Mouse (Mus musculus): ENCODE measurements at regions not wholly inside any gene's neighbourhood (a gene's known extent, or its start where the extent isn't known, plus 50 kb on each side); places are given as distances from the start of the nearest gene placed in this dataset.
A peak's percentile ranks its signal among the peaks of the same experiment; 100 is the strongest.

DNA sequence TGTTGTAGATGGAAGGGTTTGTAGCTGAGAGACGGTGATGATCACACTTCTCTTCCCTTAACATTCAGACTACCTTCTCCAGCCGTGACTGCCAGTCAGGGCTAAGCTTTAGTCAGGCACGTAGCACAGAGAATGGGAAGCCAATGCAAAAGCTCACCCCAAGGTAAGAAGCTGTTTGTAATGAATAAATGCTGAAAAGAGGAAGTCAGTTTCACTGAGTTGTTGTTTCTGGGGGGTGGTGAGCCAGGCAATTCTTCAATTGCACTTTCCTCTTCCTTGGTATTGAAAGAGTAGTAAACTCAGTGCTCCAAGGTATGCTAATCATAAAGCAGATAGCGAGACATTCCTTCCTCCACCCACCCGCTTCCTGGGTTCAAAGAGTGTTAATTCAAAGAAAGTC is 269.2 kb upstream of the Dab2 start:
- no peak for DNase-seq (ENCODE audit: low spot score)

DNA sequence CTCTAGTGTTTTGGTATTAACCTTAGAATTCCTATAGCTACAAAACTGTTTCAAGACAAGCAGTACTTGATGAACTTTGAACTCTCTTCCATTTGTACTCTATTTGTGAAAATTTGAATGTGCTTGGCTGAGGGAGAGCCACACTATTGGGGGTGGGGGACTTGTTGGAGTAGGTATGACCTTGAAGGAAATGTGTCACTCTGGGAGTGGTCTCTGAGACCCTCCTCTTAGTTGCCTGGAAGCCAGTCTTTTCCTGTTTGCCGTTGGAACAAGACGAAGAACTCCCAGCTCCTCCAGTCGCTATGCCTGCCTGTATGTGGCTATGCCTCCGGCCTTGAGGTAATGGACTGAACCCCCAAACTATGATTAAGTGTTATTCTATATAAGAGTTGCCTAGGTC is 265.4 kb upstream of the Dab2 start:
- DNase-seq (ENCODE audit: low spot score) = no peak

- DNase-seq (ENCODE audit: low spot score) = no peak
Measured at GRCm38 (mm10) chr15:6044511-6045256, 254.9 kb upstream of the Dab2 start.

GRCm38 (mm10) chr15:6055703-6056102 is 243.9 kb upstream of the Dab2 start:
- no peak for DNase-seq (ENCODE audit: low spot score)

GRCm38 (mm10) chr15:6056887-6057626 is 242.5 kb upstream of the Dab2 start:
- DNase-seq (ENCODE audit: low spot score) = no peak

GRCm38 (mm10) chr15:6059361-6059760 is 240.2 kb upstream of the Dab2 start:
- DNase-seq (ENCODE audit: low spot score) = no peak

GRCm38 (mm10) chr15:6059790-6060189 is 239.8 kb upstream of the Dab2 start:
- DNase-seq (ENCODE audit: low spot score) = peak; percentile 90

DNA sequence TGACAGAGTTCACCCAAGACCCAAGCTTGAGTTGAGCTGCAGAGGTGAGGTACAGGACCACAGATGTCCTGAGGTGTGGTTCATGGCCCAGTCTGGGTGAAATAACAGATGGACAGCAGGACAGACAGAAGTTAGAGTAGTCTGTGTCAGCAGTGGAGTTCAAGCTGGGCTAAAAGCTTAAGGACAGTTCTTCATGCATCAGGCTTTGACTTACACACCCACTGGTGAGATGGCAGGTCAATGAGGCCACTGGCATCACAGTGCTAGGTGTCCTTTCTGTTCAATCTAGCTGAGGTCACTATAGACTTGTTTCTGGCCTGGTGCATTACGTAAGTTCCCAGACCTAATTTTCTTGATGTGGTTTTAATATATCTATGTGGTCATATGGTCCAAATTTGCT is 238.9 kb upstream of the Dab2 start:
- DNase-seq (ENCODE audit: low spot score) = no peak

- no peak for DNase-seq (ENCODE audit: low spot score)
Measured at GRCm38 (mm10) chr15:6065100-6065499, 234.5 kb upstream of the Dab2 start.

GRCm38 (mm10) chr15:6067380-6067779 is 232.2 kb upstream of the Dab2 start:
- no peak for DNase-seq (ENCODE audit: low spot score)

- no peak for DNase-seq (ENCODE audit: low spot score)
Measured at GRCm38 (mm10) chr15:6068371-6068770, 231.2 kb upstream of the Dab2 start.

DNA sequence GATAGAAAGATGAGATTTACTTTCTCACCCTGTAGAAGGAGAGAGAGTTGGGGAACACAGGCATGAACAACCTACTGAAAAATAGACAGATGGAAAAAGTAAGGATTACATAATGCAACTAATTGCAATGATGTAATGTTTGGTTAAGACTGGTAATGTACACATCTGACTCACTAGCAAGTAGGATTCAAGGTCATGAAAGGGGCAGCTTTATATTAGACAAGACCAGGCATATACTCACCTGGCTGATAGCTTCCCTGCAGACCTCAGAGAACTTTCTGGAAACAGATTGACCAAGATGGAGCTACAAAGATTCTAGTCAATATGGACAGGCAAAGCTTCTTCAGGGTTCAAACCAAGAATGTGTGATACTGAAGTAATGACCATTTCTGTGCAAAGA is 227.7 kb upstream of the Dab2 start:
- no peak for DNase-seq (ENCODE audit: low spot score)

DNA sequence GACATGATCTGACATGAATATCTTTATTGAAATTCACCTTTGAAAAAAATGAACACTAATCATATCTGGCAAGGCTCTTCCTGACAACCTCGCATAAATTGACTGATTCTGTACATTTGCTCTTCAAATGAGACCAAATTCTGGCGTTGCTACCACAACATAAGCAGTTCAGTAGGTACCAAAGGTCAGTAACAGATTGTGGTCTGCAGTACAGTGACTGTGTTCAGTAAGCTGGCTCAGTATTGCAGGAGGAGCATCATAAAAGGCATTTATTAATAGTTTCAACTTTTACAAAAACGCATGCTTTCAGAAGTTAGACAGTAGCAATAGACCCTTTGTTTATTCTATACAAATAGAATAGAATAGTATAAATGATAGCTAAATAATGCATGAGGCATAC is 226.7 kb upstream of the Dab2 start:
- no peak for DNase-seq (ENCODE audit: low spot score)

- DNase-seq (ENCODE audit: low spot score) = peak; percentile 26
Measured at GRCm38 (mm10) chr15:6080714-6081635, 218.6 kb upstream of the Dab2 start.

- DNase-seq (ENCODE audit: low spot score) = no peak
Measured at GRCm38 (mm10) chr15:6087208-6087607, 212.4 kb upstream of the Dab2 start.

DNA sequence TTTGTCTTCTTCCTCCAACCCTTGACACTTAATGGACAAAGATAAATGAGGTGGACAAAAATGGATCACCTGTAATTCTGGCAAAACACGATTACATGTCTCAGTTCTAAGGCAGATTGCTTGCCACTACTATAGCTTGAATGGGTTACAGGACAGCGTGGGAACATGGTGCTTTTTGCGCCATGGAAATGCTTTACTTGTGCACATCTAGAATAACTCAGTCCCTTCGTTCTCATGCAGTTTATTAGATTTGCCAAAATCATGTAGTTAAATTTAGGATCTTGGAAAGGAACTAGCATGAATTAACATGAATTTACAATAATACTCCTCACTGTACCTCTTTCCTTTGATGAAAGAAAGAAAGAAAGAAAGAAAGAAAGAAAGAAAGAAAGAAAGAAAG is 211.1 kb upstream of the Dab2 start:
- no peak for DNase-seq (ENCODE audit: low spot score)

GRCm38 (mm10) chr15:6129697-6130096 is 169.9 kb upstream of the Dab2 start:
- no peak for DNase-seq (ENCODE audit: low spot score)

DNA sequence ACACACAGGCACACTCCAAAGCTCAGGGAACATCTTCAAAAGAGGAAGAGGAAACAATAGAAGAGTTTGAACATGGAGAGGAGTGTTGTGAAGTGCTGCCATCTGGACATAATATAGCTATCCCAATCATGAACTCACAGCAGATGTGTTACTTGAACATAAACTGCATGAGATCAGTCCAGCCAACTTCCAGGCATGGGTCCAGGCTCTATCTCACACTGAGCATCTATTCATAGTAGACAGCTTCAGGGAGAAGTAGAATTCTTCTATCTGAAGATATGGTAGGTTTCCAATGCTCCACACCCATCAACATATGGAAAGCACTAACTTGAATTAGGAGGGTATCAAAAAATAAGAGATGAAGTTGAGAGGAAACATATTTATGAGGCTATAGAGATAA is 167.4 kb upstream of the Dab2 start:
- no peak for DNase-seq (ENCODE audit: low spot score)

GRCm38 (mm10) chr15:6145071-6145470 is 154.5 kb upstream of the Dab2 start:
- no peak for DNase-seq (ENCODE audit: low spot score)

GRCm38 (mm10) chr15:6154706-6155105 is 144.9 kb upstream of the Dab2 start:
- no peak for DNase-seq (ENCODE audit: low spot score)

DNA sequence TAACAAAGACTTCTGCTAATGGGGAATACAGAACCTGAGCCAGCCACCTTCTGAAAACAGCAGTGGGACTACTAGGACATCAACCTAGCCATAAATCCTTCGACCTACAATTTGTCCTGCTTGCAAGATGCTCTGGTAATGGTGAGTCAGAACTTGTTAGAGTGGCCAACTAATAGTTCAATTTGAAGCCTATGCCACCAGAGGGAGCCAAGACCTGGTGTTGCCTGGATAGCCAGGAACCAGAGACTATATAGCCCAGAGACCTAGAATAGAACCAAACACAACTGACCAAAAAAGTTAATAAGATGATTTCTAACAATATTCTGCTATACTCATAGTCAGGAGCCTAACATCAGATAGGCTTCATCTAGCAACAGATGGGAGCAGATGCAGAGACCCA is 119.3 kb upstream of the Dab2 start:
- no peak for DNase-seq (ENCODE audit: low spot score)

GRCm38 (mm10) chr15:6183627-6184026 is 116.0 kb upstream of the Dab2 start:
- no peak for DNase-seq (ENCODE audit: low spot score)

DNA sequence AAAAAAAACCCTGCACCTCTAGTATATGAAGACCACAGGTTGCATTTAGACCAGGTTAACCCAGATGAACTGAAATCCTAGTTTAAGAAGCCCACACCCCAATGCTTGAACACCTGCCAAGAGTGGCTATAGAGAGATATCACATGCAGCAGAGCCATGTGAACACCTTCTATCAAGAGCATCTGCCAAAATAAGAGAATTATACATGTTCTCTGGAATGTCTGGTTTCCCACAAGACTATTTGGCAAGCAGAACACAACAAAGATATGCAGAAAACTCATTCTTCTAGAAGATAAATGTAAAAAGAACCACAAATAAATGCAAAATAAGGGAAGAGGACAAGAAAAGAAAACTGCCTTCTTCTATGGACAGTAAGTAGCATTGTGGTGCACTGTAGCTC is 107.7 kb upstream of the Dab2 start:
- DNase-seq (ENCODE audit: low spot score) = no peak
